Mouse (Mus musculus): ENCODE measurements at regions not wholly inside any gene's neighbourhood (a gene's known extent, or its start where the extent isn't known, plus 50 kb on each side); places are given as distances from the start of the nearest gene placed in this dataset.

DNA sequence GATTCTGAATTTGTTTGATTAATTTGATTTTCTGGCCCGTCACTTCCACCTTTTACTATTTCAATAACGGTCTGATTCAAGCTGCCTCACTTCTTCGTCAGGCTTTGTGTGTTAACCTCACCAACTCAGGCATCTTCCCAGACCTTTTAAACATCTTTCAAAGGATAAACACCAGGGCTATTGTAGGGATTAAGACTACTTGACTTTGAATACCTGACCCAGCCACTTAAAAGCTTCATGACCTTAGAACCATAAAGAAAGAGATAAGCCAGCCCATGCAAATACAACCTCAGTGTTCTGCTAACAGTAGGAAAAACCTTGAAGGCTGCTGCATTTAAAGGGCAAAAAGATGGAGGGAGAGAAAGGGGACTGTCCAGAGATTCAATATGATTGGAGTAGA lies 386.9 kb upstream of the Castor2 start:
- no peak for DNase-seq (ENCODE audit: low read depth, low spot score)

DNA sequence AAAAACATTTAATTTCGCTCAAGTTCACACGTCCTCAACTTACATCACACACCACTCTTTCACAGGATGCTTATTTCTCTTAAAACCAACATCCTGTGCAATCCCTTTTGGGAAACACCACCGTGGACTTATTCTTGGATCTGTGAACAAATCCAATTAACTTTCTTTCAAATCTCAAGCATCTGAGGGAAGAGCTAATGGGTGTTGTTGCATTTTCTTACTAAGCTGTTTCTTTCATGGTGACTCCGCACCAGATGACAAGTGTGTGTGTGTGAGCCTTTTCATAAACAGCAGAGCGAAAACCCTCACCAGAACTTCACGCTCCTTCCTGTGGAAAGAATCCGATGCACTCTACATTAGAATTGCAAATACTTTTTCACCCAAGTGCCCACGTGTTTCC lies 390.6 kb upstream of the Castor2 start:
- no peak for DNase-seq (ENCODE audit: low read depth, low spot score)

GRCm38 (mm10) chr5:133686206-133686605 lies 413.3 kb upstream of the Castor2 start:
- no peak for DNase-seq (ENCODE audit: low read depth, low spot score)

- peak; percentile 69 for DNase-seq (ENCODE audit: low read depth, low spot score)
Observed at GRCm38 (mm10) chr5:133683021-133683420, 416.5 kb upstream of the Castor2 start.

GRCm38 (mm10) chr5:133676791-133677450 lies 422.6 kb upstream of the Castor2 start:
- peak; percentile 34 for DNase-seq (ENCODE audit: low read depth, low spot score)

GRCm38 (mm10) chr5:133675636-133676035 lies 423.9 kb upstream of the Castor2 start:
- DNase-seq (ENCODE audit: low read depth, low spot score), result no peak

- peak; percentile 48 for DNase-seq (ENCODE audit: low read depth, low spot score)
Observed at GRCm38 (mm10) chr5:133666473-133666872, 433.0 kb upstream of the Castor2 start.

- DNase-seq (ENCODE audit: low read depth, low spot score), result no peak
Observed at GRCm38 (mm10) chr5:133662474-133663256, 436.8 kb upstream of the Castor2 start.

DNA sequence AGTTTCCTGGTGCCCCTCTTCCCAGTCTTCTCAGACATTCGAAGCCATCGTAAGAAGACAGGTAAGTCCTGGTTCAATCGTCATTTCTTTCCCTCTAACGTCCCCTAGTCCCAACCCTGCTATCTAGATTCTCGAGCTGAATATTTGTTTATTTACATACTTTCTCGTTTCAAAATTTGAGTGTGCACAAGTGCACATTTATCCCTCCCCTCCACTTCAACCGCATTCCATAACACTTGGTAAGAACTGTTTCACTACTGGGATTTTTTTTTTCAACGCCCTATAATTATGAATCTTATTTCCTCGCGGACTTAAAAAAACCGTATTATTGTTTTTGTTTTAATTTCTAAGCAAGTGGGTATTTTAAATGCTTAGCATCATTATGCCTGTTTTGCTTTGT lies 439.2 kb upstream of the Castor2 start:
- DNase-seq (ENCODE audit: low read depth, low spot score), result no peak

DNA sequence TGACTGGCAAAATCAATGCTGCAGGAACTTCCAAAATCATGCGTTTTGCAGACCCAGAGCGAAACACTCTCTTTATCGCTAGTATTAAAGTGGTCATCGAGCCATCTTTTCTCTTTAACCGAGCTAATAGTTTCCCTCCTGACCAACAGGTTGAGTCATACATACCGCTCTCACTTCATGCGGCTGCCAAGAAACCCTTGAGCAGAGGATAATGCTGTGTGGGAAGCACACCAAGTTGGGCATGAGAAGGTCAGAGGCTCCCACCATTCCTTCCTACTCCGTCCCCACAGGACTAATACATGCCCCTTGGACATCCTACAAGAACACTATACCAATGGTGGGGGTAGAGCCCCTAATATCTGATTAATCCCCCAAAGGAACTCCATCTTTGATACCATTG lies 442.7 kb upstream of the Castor2 start:
- no peak for DNase-seq (ENCODE audit: low read depth, low spot score)

- DNase-seq (ENCODE audit: low read depth, low spot score), result no peak
Observed at GRCm38 (mm10) chr5:133653431-133653830, 446.1 kb upstream of the Castor2 start.

DNA sequence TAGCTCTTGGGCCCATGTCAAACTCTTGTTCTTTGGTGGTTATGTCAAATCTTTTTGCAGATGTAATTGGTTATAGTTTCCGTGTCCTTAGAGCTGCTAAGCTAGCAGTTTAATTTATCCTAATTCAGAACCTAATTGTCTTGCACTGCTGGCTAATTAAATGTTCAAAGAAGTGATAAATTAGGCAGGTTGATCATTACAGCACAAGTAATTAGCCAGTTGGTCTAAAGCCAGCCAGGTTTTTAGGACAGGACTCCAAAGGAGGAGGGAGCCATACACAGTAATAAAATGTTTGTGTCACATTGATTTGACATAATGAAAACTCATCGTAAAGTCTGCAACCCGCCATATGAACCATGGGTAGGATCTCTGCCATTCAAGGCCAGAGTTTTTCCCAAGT lies 449.3 kb upstream of the Castor2 start:
- no peak for DNase-seq (ENCODE audit: low read depth, low spot score)

DNA sequence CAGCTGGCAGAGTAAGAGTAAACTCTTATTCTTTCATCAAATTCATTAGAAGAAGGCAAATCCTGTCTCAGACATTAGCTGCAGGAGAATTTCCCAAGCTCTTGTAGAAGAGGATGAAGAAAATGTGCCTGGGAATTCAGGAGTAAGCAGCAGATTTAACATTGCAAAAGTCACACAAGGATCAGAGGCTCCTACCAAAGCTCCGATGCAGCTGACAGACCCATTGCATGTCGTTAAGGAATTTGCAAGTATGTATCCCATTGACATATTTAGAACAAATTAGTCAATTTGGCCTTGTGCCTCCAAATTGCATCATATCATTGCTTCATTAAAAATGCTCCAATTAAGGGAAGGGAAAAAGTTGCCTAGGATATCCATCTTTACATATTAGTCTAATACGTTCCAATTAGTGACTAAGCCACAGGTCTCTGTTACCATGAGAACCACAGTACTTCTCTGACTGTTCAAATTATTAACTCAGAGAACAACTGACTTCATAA lies 453.8 kb upstream of the Castor2 start:
- no peak for DNase-seq (ENCODE audit: low read depth, low spot score)

- DNase-seq (ENCODE audit: low read depth, low spot score), result peak; percentile 5
Observed at GRCm38 (mm10) chr5:133643326-133643725, 456.2 kb upstream of the Castor2 start.

DNA sequence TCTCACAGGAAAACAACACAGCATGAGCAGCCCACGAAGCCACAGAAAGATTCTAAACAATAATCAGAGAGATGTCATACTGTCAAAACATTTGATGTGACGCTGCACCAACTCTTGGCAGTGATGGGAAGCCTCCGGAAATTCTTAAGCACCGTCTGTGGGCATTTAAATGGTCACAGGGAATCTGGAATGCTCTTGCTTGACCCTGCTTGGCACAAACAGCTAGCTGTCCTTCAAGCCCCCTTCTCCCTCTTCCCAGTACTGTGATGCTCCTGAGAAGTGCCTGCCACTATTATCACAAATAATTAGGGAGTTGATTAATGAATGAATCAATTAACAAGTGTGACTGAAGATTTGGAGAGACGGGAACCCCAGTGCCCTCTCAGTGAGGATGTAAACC lies 465.0 kb upstream of the Castor2 start:
- no peak for DNase-seq (ENCODE audit: low read depth, low spot score)

- DNase-seq (ENCODE audit: low read depth, low spot score), result no peak
Observed at GRCm38 (mm10) chr5:133631812-133632211, 467.7 kb upstream of the Castor2 start.

GRCm38 (mm10) chr5:133619347-133619746 lies 480.2 kb upstream of the Castor2 start:
- DNase-seq (ENCODE audit: low read depth, low spot score), result no peak

GRCm38 (mm10) chr5:133601241-133601739 lies 498.2 kb upstream of the Castor2 start:
- DNase-seq (ENCODE audit: low read depth, low spot score), result no peak

GRCm38 (mm10) chr5:133600630-133601029 lies 498.9 kb upstream of the Castor2 start:
- DNase-seq (ENCODE audit: low read depth, low spot score), result peak; percentile 18

GRCm38 (mm10) chr5:133598105-133598504 lies 501.4 kb upstream of the Castor2 start:
- no peak for DNase-seq (ENCODE audit: low read depth, low spot score)

DNA sequence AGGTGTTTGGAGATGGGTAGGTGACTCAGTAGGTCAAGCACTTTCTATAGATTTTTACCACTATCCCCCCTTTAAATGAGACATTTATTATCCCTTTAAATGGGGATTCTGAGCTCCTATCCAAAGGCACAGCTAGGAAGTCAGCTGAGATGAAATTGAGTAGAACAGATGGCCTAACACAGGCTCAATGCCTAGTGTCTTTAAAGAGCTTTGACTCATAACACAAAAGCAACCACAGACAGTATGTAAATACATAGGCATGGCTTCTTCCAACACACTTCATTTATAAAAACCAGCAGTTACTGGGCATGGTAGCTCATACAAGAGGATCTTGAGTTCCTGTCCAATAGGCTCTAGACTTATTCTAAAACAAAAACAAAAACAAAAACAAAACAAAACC lies 513.0 kb upstream of the Castor2 start:
- no peak for DNase-seq (ENCODE audit: low read depth, low spot score)

GRCm38 (mm10) chr5:133585181-133585580 lies 514.3 kb upstream of the Castor2 start:
- DNase-seq (ENCODE audit: low read depth, low spot score), result peak; percentile 60

GRCm38 (mm10) chr5:133576595-133576994 lies 522.9 kb upstream of the Castor2 start:
- no peak for DNase-seq (ENCODE audit: low read depth, low spot score)
